Mouse (Mus musculus): Measurements from ENCODE around the gene Flcn.

GRCm38 (mm10) chr11:59754504-59754903, 55.3 kb downstream of the Flcn start:
- TF ChIP-seq POLR2A (IDR thresholded peaks at IDR 0.05; ENCODE audit: control insufficient read depth, low read depth, low read length) (no peak), CTCF (IDR thresholded peaks at IDR 0.05; ENCODE audit: control insufficient read depth, insufficient read depth, insufficient replicate concordance, low read depth, low read length) (no peak)
